Comparison of ENCODE assay signal across 8 mouse cellular contexts in the genomic region with DNA sequence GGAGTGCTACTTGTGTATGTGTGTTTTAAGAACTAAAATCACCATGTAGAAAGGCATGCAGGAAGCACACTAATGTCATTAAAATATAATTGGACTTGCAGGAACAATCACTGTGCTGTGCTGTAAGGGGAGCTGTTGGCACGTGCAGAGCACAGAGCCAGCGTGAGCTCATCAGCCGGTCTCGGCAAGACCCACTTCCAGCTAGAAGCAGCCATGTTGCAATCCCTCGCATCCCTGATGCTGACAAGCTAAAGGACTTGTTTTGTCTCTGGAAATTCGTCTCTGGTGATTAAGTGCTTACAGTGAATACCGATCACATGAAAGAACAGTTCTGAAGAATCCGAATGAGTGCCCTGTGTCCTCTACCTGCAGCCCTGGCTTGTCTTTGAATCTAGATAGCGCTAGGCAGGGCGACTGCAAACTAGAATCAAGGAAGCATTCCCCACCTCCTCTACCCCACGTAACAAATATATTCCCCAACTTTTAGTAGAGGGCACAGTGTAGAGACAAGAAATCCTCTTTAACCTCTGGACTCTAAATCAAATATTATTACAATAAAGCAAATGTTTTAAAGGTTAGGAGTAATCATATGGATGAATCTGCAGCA.
DNase-seq lines count a peak whose midpoint lies in the region; ATAC-seq and TF ChIP-seq lines count a peak whose summit lies in the region.

No protein-coding gene starts in this region.

- TF ChIP-seq CTCF in intestine, postnatal 0 days (IDR thresholded peaks at IDR 0.05; ENCODE audit: low read depth), result peak; percentile 81

- H3K27me3 ChIP-seq in intestine, postnatal 0 days (replicated peaks; ENCODE audit: control insufficient read depth, insufficient read depth, low read length), result no peaks in the 10 kb centered on the region
- H3K27me3 ChIP-seq in midbrain, embryonic 16.5 days (ENCODE audit: control insufficient read depth, insufficient read depth, low read depth, low read length), result no peaks in the 10 kb centered on the region

- WGBS in intestine, postnatal 0 days, result 33% methylated on average over 11 of the region's 11 CpGs
- WGBS in midbrain, embryonic 16.5 days, result 35% methylated on average over 11 of the region's 11 CpGs

- no peaks in the 10 kb centered on the region for H3K4me1 ChIP-seq in intestine, postnatal 0 days (replicated peaks; ENCODE audit: control insufficient read depth, insufficient read depth, low read length)
- peaks cover 5% of the 10 kb centered on the region for H3K4me1 ChIP-seq in midbrain, embryonic 16.5 days (ENCODE audit: control insufficient read depth, insufficient read depth, low read length)

- no peaks in the 10 kb centered on the region for H3K36me3 ChIP-seq in intestine, postnatal 0 days (ENCODE audit: control insufficient read depth, insufficient read depth)
- H3K36me3 ChIP-seq in midbrain, embryonic 16.5 days (ENCODE audit: control insufficient read depth, insufficient read depth, low read length), result no peaks in the 10 kb centered on the region

- peak overlapping the region; percentile 17; the same call in 1 of the 2 replicates for H3K4me2 ChIP-seq in intestine, postnatal 0 days (replicated peaks; ENCODE audit: low read depth)
- peak overlapping the region; percentile 37 for H3K4me2 ChIP-seq in midbrain, embryonic 16.5 days (ENCODE audit: low read length)

- H3K4me3 ChIP-seq in intestine, postnatal 0 days (ENCODE audit: low read depth, low read length), result no peak overlapping the region
- H3K4me3 ChIP-seq in midbrain, embryonic 16.5 days (ENCODE audit: low read depth, low read length), result no peak overlapping the region

- no peak overlapping the region for H3K9ac ChIP-seq in intestine, postnatal 0 days (ENCODE audit: low read depth, low read length)
- 0 out of 2 replicates have a peak overlapping the region, but pooled peaks have one; percentile 38 for H3K9ac ChIP-seq in midbrain, embryonic 16.5 days (ENCODE audit: low read depth, low read length)

- H3K9me3 ChIP-seq in intestine, postnatal 0 days (ENCODE audit: control insufficient read depth), result no peaks in the 10 kb centered on the region
- no peaks in the 10 kb centered on the region for H3K9me3 ChIP-seq in midbrain, embryonic 16.5 days (replicated peaks; ENCODE audit: control insufficient read depth, low read length, poor library complexity, severe bottlenecking)

- 0 out of 2 replicates have a peak, but pooled peaks have one; percentile 36 for ATAC-seq in intestine, postnatal 0 days
- ATAC-seq in midbrain, embryonic 16.5 days, result peak; percentile 100

- DNase-seq in adrenal gland, postnatal 14 days, result peak; percentile 48
- peak; percentile 64 for DNase-seq in cerebellum, adult 9-11 months
- peak; percentile 36 to 56 for DNase-seq in frontal cortex, adult 2 months (ENCODE audit: extremely low spot score in 1 of 2, low spot score in 1 of 2)
- DNase-seq in left cerebral cortex, adult 9 months (ENCODE audit: low spot score in 2 of 2), result peak; percentile 56 to 60
- peak; percentile 38 for DNase-seq in yolk sac, embryonic 10.5 days (ENCODE audit: low spot score)
- DNase-seq in spleen, postnatal 36 days (ENCODE audit: low spot score in 2 of 2), result no peak

- H3K27ac ChIP-seq in intestine, postnatal 0 days (ENCODE audit: low read depth, low read length), result no peak overlapping the region
- peak overlapping the region; percentile 70 for H3K27ac ChIP-seq in midbrain, embryonic 16.5 days (ENCODE audit: low read length)

Comparison
In these comparisons a context has a peak if more than half of its experiments do, and no peak if none do; other contexts are left out.
1. DNase-seq: peak in adrenal gland, postnatal 14 days (single experiment), cerebellum, adult 9-11 months (single experiment), frontal cortex, adult 2 months (2 of 2), left cerebral cortex, adult 9 months (2 of 2) and yolk sac, embryonic 10.5 days (single experiment); none in spleen, postnatal 36 days (0 of 2).